Mouse (Mus musculus) testis, postnatal 10 days (tissue): ENCODE results near the gene Neurl2.
"Not testable (repeated sequence)": the region's sequence is repeated elsewhere in the genome, so short reads cannot be mapped to it uniquely, and the experiment has no call there.

ENCODE experiments used
- DNase-seq: peaks from one replicate; pipeline ENCODE4 v3.0.0; 2021; ENCODE audit warnings: low spot score

The Neurl2 gene

DNA sequence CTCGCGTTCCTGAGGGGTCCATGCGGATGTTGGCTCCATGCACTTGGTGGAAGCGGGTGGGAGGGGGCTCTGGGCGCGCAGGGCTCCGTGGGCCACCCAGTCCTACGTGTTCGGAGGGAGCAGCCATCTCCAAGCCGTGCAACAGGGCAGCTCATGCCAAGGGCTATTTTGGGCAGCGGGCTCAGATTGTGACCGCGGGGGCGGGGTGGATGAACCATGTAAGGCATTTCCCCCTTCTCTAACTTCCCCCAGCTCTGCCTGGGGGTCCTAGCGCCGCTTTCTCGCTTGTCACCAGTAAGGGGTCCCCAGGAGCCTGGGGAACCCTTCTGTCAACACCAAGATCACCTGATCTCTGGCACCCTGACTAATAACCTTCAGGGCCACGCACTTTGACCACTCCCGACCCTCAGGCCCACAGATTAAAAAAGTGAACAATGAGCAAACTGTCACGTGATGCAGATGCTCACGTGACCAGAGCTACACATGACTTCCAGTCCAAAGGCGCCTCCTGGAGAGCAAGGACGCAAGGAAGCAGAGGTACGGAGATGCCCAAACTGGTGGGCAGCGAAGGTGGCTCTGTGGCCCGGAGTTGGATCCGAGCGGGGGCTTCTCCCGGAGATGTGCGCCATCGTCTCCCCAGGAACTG is at the start of gene Neurl2:
TSS of gene Neurl2 (minus strand) at position 143 of the 646 bp plus-strand sequence.
- peak; percentile 94 for DNase-seq

- no peak for DNase-seq
These were observed 49.4 kb upstream of the Neurl2 start for GRCm38 (mm10) chr2:164882619-164883018.

GRCm38 (mm10) chr2:164879568-164880277 is 46.5 kb upstream of the Neurl2 start:
- peak; percentile 97 for DNase-seq

DNA sequence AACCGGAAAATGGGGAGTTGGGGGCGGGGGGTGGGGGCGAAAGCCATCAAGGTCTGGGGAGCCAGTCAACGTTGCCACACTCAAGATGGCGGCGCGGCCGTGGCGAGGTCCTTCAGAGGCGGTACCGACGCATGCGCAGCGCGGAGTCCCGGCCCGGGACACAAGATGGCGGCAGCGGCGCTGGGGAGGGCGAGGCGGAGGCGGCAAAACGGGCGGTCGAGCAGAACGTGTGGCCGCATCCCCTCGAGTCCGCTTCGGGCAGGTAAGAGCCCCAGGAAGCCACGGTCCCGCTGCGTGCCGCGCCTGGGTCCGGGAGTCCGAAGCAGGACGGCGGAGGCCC is 45.9 kb upstream of the Neurl2 start, which contains the start of gene Pcif1:
TSS of gene Pcif1 (plus strand) at position 77 of the 340 bp plus-strand sequence.
- peak; percentile 97 for DNase-seq

DNA sequence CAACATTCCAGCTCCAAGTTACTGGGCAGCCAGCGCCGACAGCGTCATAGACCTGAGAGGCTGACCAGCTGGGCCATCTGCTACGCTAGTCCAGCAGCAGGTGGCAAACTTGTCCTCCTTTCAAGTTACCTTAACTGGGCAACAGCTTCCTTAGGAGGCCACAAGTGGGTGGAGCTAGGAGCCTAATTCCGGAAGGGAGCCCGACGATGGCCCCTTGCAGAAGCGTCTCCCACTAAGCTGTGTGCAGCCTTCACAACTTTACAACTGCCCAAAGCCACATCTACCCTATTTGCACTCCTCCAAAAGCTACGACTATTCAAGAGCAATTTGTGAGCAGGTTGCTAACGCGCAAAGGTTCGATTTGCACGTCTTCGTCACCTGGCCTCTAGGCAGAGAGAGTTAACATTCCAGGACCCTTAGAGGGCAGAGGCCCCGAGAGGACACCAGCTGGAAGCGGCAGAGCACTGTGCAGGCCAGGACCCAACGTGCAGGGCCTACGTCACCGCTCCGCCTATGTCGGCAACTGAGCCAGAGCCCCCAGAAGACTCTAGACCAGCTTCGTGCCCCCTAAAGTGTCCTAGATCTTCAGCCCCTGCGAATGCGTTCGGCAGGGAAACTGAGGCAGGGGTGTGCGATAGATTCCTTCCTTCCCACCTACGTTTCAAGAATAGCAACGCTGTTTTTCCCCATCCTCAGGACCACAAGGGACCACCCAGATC is 45.4 kb upstream of the Neurl2 start:
- peak; percentile 69 for DNase-seq

DNA sequence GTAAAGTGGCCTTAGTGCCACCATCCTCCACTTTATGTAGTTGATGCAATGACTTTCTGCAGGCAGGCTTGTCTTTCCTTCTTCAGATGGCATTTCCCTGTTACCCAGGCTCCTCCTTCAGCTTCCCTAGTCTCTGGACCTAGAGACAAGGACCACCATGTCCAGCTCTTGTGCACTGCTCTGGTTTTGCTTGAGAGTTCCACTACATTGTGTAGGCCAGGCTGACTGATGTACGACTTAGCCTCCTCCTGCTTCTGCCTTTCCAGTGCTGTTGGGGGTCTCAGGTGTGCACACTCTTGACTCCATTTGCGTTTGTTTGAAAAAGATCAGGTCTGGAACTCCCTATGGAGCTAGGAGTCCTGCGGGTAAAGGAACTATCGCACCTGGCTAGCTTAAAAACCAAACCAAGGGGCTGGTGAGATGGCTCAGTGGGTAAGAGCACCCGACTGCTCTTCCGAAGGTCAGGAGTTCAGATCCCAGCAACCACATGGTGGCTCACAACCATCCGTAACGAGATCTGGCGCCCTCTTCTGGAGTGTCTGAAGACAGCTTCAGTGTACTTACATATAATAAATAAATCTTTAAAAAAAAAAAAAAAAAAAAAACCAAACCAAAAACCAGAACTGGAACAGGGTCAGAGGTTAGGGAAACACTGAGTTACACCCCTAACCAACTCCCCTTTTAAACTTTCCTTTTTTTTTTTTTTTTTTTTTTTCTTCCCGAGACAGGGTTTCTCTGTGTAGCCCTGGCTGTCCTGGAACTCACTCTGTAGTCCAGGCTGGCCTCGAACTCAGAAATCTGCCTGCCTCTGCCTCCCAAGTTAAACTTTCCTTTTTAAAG is 44.3 kb upstream of the Neurl2 start:
- not testable (repeated sequence) for DNase-seq

DNA sequence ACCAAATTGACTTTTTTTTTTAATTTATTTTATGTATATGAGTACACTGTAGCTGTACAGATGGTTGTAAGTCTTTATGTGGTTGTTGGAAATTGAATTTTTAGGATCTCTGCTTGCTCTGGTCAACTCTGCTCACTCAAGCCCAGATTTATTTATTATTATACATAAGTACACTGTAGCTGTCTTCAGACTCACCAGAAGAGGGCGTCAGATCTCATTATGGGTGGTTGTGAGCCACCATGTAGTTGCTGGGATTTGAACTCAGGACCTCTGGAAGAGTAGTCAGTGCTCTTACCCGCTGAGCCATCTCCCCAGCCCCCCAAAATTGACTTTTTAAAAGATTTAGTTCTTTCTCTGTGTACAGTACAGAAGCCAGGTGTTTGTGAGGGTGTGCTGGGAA is 42.4 kb upstream of the Neurl2 start:
- DNase-seq, result not testable (repeated sequence)

- no peak for DNase-seq
These were observed 41.0 kb upstream of the Neurl2 start for GRCm38 (mm10) chr2:164874239-164874769.

DNA sequence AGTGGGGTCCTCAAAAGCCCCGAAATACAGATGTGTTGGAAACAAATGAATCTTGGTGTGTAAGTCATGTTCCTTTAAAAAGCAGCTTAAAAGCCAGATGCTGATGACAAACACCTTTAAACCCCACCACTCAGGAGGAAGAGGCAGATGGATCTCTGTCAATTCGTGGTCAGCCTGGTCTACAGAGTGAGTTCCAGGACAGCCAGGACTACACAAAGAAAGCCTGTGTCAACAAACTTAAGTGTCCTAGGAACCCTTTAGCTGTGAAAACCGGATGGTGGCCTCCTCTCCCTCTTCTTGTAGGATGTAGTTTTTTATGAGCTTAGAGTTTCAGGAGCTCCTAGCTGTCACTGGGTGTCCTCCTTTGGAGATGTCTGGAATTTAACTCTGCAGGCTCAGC is 40.4 kb upstream of the Neurl2 start:
- no peak for DNase-seq

- DNase-seq, result no peak
These were observed 38.5 kb upstream of the Neurl2 start for GRCm38 (mm10) chr2:164871602-164872303.

DNA sequence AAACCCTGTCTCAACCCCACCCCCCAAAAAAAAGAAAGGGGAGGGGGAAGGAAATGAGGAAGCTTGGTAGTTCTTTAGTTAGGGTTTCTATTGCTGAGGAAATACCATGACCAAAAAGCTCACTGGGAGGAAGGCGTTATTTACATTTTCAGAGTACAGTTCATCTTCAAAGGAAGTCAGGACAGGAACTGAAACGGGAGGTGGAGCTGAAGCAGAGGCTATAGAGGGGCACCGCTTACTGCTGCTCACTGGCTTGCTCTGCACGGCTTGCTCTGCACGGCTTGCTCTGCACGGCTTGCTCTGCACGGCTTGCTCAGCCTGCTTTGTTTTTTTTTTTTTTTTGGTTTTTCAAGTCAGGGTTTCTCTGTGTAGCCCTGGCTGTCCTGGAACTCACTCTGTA is 35.2 kb upstream of the Neurl2 start:
- no peak for DNase-seq

DNA sequence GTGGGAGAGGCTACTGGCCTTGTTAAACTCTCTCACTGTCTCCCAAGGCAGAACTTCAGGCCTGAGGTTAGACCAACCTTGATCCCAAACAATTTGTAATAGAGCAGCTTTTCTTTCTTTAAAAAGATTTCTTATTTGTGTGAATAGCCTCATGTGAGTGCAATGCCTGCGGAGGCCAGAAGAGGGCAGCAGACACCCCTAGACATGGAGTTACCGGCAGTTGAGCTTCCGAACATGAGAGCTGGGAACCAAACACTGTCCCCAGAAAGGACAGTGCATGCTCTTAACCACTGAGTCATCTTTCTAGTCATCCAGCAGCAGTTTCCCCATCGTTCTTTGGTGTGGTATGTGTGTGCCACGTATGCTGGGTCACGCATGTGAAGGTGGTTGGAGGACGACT is 34.3 kb upstream of the Neurl2 start:
- DNase-seq, result peak; percentile 65

- peak; percentile 78 for DNase-seq
These were observed 33.7 kb upstream of the Neurl2 start for GRCm38 (mm10) chr2:164866741-164867551.

DNA sequence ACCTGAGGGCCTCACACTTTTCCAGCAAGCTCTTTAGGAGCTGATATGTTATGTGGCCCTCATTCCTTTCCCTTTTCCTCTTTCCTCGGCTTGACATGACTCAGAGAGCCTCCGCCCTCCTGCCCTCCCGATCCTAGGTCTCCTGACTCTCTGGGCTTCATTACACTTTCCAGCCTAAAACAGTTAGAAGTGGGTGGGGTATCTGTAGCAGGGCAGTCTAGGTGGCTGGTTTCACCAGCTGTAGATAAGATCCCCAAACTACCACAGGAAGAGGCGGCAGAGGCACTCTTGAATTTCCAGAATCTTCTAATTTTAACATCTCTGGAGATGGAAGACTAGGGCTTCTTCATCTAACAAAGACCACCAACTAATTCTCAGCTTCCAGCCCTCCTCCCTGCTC is 31.3 kb upstream of the Neurl2 start:
- DNase-seq, result no peak

DNA sequence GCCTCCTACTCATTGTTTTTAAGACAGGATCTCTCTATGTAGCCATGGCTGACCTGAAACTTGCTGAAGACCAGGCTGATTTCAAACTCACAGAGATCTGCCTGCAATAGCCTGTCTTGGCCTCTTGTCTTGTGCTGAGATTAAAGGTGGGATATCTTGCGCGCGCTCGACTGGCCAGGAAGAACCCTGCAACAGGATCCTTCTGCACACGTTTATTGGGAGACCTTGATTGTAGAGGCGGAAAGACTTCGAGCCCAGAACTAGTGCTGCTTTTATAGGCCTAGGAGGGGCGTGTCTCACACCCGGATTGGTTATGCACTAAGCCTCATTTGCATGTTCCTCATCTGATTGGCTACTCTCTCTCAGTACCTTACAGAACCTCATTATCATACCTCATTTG is 30.2 kb upstream of the Neurl2 start:
- DNase-seq, result not testable (repeated sequence)

DNA sequence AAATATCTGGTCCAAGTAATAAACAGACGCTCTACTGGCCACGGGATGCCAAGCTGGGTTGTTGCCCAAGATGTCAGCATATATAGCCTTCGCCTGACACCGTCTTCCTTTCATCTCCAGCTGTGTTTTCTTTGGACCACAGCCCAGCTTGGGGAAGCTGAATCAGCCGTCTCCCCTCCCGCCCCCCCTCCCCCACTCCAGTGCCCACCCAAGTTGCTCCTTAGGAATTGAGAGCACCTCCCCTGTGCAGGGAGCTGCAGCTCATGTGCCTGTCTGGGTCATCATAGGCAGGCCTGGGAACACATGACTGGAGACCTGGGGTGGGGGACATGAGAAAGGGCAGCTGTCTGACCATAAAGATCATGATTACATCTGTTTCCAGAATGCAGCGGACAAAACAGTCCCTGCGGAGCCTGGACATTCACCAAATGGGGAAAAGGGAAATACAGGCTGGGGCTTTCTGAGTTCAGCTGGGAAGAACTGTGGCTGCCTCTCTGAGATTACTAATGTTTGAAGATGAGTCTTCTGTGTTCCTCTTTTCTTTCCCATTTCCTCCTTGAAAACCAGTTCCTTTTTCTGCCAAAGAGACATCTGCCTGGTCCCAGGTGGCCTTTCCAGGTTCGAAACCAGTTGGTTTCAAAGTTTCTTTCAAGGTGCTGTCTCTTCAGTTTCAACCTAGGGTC is 29.1 kb upstream of the Neurl2 start:
- DNase-seq, result peak; percentile 81

- no peak for DNase-seq
These were observed 27.8 kb upstream of the Neurl2 start for GRCm38 (mm10) chr2:164861094-164861493.

DNA sequence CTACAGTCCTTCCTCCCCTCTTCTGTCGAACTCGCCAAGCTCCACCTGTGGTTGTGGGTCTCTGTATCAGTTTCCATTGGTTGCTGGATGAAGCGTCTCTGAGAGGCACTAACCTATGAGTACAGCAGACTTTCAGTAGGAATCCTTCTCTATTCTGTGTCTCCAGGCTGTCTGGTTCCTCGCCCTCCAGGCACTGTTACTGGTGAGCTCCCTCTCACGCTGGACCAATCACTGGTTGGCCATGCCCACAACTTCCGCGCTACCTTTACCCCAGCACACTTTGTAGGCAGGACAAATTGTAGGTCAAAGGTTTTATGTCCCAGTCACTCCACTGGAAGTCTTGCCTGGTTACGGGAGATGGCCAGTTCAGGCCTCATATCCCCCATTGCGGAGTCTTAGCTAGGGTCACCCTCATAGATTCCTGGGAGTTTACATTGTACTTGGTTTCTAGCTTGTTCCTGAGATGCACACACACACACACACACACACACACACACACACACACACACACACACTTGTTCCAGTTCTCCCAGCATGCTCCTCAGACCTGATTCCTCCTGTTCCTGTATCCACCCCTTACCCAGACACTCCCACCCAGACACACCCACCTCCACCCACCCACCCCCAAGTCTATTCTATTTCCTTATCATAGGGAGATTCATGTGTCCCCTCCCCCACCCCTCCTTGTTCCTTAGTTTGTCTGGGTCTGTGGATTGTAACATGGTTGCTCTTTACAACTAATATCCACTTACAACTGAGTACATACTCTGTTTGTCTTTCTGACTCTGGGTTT is 26.6 kb upstream of the Neurl2 start:
- no peak for DNase-seq

DNA sequence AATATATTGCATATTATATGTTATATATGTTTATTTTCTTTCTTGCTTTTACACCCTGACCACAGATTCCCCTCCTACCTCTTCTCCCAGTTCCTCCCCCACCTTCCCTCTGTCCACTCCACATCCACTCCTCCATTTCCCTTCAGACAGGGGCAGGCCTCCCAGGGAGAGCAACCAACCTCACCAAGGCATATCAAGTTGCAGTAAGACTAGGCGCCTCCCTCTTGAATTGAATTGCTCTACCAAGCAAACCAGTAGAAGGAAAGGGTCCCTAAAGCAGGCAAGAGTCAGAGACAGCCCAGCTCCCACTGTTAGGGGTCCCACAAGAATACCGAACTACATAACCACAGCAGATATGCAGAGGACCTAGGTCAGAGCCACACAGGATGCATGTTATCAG is 25.9 kb upstream of the Neurl2 start:
- no peak for DNase-seq
